In genomic region chr19:18959862-18960261, GRCm38 (mm10) we compare ENCODE assay signal across 20 mouse cellular contexts.
DNase-seq lines count a peak whose midpoint lies in the region; ATAC-seq and TF ChIP-seq lines count a peak whose summit lies in the region.
"Had no signal": no experiment of that assay in that cellular context is flagged by ENCODE, and none has a peak within 500 bp of the region (broad histone marks: within the 10 kb centered on the region; RNA-seq: fewer than 3 reads in every experiment).

No protein-coding gene starts in this region.

- peak overlapping the region; percentile 64 for H3K27ac ChIP-seq in layer of hippocampus, adult 2 months
- no peak overlapping the region for H3K27ac ChIP-seq in forebrain, embryonic 14.5 days (ENCODE audit: low read depth, low read length)
- peak overlapping the region; percentile 55 for H3K27ac ChIP-seq in midbrain, embryonic 15.5 days
- H3K27ac ChIP-seq in cerebellum, adult 2 months (ENCODE audit: insufficient read depth, low read length) = no peak overlapping the region
- H3K27ac ChIP-seq: hindbrain, embryonic 14.5 days; intestine, embryonic 15.5 days; kidney, embryonic 15.5 days; limb, embryonic 12.5 days; liver, embryonic 12.5 days had no signal

- TF ChIP-seq CTCF in layer of hippocampus, adult 2 months (conservative IDR thresholded peaks at IDR 0.05) = no peak
- TF ChIP-seq CTCF in cerebellum, adult 2 months (IDR thresholded peaks at IDR 0.05; ENCODE audit: borderline replicate concordance, insufficient read depth, low read depth, low read length) = no peak

- ATAC-seq in forebrain, embryonic 14.5 days = peak; percentile 61; the same call in 1 of the 2 replicates
- ATAC-seq in midbrain, embryonic 15.5 days (replicated peaks) = 0 out of 2 replicates have a peak, but pooled peaks have one; percentile 37
- ATAC-seq in frontal cortex, adult (ENCODE audit: low TSS enrichment) = no peak
- ATAC-seq: intestine, embryonic 15.5 days; liver, embryonic 12.5 days had no signal

- no peak overlapping the region for H3K4me2 ChIP-seq in forebrain, embryonic 14.5 days (ENCODE audit: low read length)
- H3K4me2 ChIP-seq in midbrain, embryonic 15.5 days = no peak overlapping the region
- H3K4me2 ChIP-seq: hindbrain, embryonic 14.5 days; intestine, embryonic 15.5 days; kidney, embryonic 15.5 days; limb, embryonic 12.5 days; liver, embryonic 12.5 days had no signal

- 1% methylated on average over 3 of the region's 3 CpGs for WGBS in forebrain, embryonic 14.5 days
- 4% methylated on average over 3 of the region's 3 CpGs for whole genome bisulfite sequencing in midbrain, embryonic 15.5 days
- 30% methylated on average over 3 of the region's 3 CpGs for WGBS in cerebellum, adult 2 months

- no peak overlapping the region for H3K4me3 ChIP-seq in layer of hippocampus, adult 2 months
- H3K4me3 ChIP-seq in forebrain, embryonic 14.5 days (ENCODE audit: low read depth, low read length) = no peak overlapping the region
- H3K4me3 ChIP-seq in midbrain, embryonic 15.5 days = no peak overlapping the region
- H3K4me3 ChIP-seq in cerebellum, adult 2 months (replicated peaks; ENCODE audit: insufficient read depth, low read depth, low read length) = no peak overlapping the region
- H3K4me3 ChIP-seq: intestine, embryonic 15.5 days; kidney, embryonic 15.5 days; limb, embryonic 12.5 days; liver, embryonic 12.5 days had no signal

- no peak for TF ChIP-seq POLR2A in cerebellum, adult 2 months (IDR thresholded peaks at IDR 0.05; ENCODE audit: borderline replicate concordance, insufficient read depth, low read length)

- H3K9ac ChIP-seq in forebrain, embryonic 14.5 days (ENCODE audit: low read length) = no peak overlapping the region
- H3K9ac ChIP-seq in midbrain, embryonic 15.5 days = no peak overlapping the region
- H3K9ac ChIP-seq: hindbrain, embryonic 14.5 days; intestine, embryonic 15.5 days; kidney, embryonic 15.5 days; limb, embryonic 12.5 days; liver, embryonic 12.5 days had no signal

- intact Hi-C loops in heart, postnatal 36 days (cut with DNase I) = no loop called here

- no peaks in the 10 kb centered on the region for H3K9me3 ChIP-seq in forebrain, embryonic 14.5 days (replicated peaks; ENCODE audit: control insufficient read depth, low read length)
- no peaks in the 10 kb centered on the region for H3K9me3 ChIP-seq in midbrain, embryonic 15.5 days
- H3K9me3 ChIP-seq: intestine, embryonic 15.5 days; kidney, embryonic 15.5 days; limb, embryonic 12.5 days; liver, embryonic 12.5 days had no signal

- H3K27me3 ChIP-seq in forebrain, embryonic 14.5 days (replicated peaks; ENCODE audit: control insufficient read depth, insufficient read depth, low read length) = no peaks in the 10 kb centered on the region
- H3K27me3 ChIP-seq in midbrain, embryonic 15.5 days (replicated peaks) = no peaks in the 10 kb centered on the region
- H3K27me3 ChIP-seq in cerebellum, adult 2 months (ENCODE audit: control insufficient read depth, insufficient read depth, low read length) = no peaks in the 10 kb centered on the region
- H3K27me3 ChIP-seq: intestine, embryonic 15.5 days; kidney, embryonic 15.5 days; limb, embryonic 12.5 days; liver, embryonic 12.5 days had no signal

- H3K36me3 ChIP-seq in forebrain, embryonic 14.5 days (ENCODE audit: control insufficient read depth, insufficient read depth, low read length) = no peaks in the 10 kb centered on the region
- H3K36me3 ChIP-seq in midbrain, embryonic 15.5 days (replicated peaks) = no peaks in the 10 kb centered on the region
- H3K36me3 ChIP-seq: intestine, embryonic 15.5 days; kidney, embryonic 15.5 days; limb, embryonic 12.5 days; liver, embryonic 12.5 days had no signal

- peak; percentile 14 for DNase-seq in layer of hippocampus, adult 2 months (ENCODE audit: low spot score in 2 of 2)
- DNase-seq in layer of hippocampus, postnatal 10 days (ENCODE audit: low spot score in 2 of 2) = no peak
- peak; percentile 46 for DNase-seq in brain, adult 2 months (ENCODE audit: low read depth, low spot score)
- DNase-seq in forebrain, embryonic 14.5 days (ENCODE audit: low spot score) = peak; percentile 51
- no peak for DNase-seq in heart, postnatal 36 days
- DNase-seq in cerebellum, adult 2 months = no peak
- DNase-seq: adrenal gland, postnatal 36 days; B cell, adult 2 months; cerebellum, adult 8-10 months; gastrocnemius, postnatal 14 days; lung, adult 2 months; lung, postnatal 36 days; thymus, postnatal 25 days had no signal

- H3K4me1 ChIP-seq in forebrain, embryonic 14.5 days (ENCODE audit: control insufficient read depth, insufficient read depth, low read length) = peaks cover 6% of the 10 kb centered on the region
- peaks cover 8% of the 10 kb centered on the region for H3K4me1 ChIP-seq in midbrain, embryonic 15.5 days
- H3K4me1 ChIP-seq in cerebellum, adult 2 months (ENCODE audit: control insufficient read depth, insufficient read depth, low read length) = no peaks in the 10 kb centered on the region
- H3K4me1 ChIP-seq: intestine, embryonic 15.5 days; kidney, embryonic 15.5 days; limb, embryonic 12.5 days; liver, embryonic 12.5 days had no signal

Comparison
In these comparisons a context has a peak if more than half of its experiments do, and no peak if none do; other contexts are left out.
1. DNase-seq: peak in layer of hippocampus, adult 2 months (2 of 2), brain, adult 2 months (single experiment) and forebrain, embryonic 14.5 days (single experiment); none in layer of hippocampus, postnatal 10 days (0 of 2), heart, postnatal 36 days (0 of 2) and cerebellum, adult 2 months (0 of 2).
2. H3K27ac ChIP-seq: peak in layer of hippocampus, adult 2 months (single experiment) and midbrain, embryonic 15.5 days (single experiment); none in forebrain, embryonic 14.5 days (single experiment) and cerebellum, adult 2 months (single experiment).